Mouse (Mus musculus): ENCODE results near the gene Rbl1. TPM values are rescaled to one million over a fixed set of nuclear protein-coding genes. Genes with fewer than 3 reads are reported as not detected.
A peak's percentile ranks its signal among the peaks of the same experiment; 100 is the strongest.
"Not testable (repeated sequence)": the region's sequence is repeated elsewhere in the genome, so short reads cannot be mapped to it uniquely, and the experiment has no call there.

The Rbl1 gene
- total RNA-seq, 2 experiments from 2014 or later = 1.6 to 2.4 TPM

DNA sequence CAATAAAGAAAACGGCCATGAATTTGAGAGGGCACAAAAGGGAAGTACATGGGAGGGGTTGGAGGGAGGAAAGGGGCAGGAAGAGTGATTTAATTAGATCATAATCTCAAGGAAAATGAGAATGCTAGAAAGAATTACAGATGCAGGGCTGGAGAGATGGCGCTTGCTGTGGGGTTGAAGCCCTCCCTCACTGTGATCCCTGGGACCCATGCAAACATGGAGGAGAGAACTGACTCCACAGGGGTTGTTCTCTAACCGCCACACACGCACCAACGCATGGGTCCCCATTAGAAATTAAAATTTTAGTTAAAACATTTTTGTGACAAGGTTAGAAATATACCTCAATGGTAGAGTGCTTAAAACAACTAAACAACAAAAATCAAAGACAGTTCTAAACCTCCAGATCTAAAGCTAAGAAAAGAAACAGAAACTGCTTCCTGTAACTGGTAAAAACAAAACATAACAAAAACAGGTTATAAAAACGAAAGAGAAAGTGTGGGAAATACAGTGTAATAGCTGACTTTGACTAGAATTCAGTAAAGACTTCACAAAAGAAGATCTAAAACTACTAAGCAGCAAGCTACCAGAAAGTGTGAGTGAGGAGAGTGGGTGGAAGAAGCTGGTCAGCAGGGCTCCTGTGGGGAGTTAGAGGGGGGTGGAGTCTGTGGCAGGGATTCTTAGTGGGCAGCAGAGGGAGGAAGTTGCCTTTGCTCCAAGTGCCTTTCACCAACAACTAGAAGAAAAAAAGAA, 3.1 kb downstream of the Rbl1 start:
- intact Hi-C loops (cut with DNase I) = loop anchor here (5.0 kb wide), 2 partner anchors 64 to 76 kb away; partner anchors contain the start of genes Mroh8, Rpn2 and Samhd1
- TF ChIP-seq CTCF (IDR thresholded peaks at IDR 0.05) = no peak
- peak overlapping the region; percentile 57 for H3K27ac ChIP-seq
- no peak for DNase-seq (ENCODE audit: extremely low spot score in 1 of 2, low spot score in 2 of 2)
- H3K4me3 ChIP-seq = no peak overlapping the region

- H3K27ac ChIP-seq; DNase-seq (ENCODE audit: extremely low spot score in 1 of 2, low spot score in 2 of 2); intact Hi-C loops (cut with DNase I); H3K4me3 ChIP-seq: not testable (repeated sequence)
Observed at GRCm38 (mm10) chr2:157198405-157198804, 5.9 kb downstream of the Rbl1 start.

GRCm38 (mm10) chr2:157190651-157191050, 13.7 kb downstream of the Rbl1 start:
- intact Hi-C loops (cut with DNase I) = no loop called here
- DNase-seq (ENCODE audit: extremely low spot score in 1 of 2, low spot score in 2 of 2) = no peak
- no peak overlapping the region for H3K4me3 ChIP-seq
- no peak overlapping the region for H3K27ac ChIP-seq
- TF ChIP-seq CTCF (IDR thresholded peaks at IDR 0.05) = no peak

DNA sequence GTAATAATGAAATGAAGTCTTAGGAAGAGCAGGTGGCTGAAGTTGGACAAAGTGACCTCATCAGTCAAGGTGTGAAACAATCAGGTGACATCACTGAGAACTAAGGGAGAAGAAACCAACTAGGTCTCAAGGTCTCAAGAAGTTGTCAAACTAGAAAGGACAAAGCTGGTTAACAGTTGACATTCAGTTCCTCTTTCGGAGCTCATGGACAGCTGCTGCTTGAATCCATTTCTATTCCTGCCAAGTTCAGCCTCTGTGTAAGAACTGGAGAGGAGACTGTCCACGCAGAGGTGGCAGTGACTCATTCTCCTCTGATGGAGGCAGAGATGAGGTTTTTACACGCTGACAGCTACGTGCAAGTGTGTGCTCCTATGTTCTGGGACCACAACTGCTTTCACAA, 17.1 kb downstream of the Rbl1 start:
- DNase-seq (ENCODE audit: extremely low spot score in 1 of 2, low spot score in 2 of 2) = no peak
- no peak overlapping the region for H3K4me3 ChIP-seq
- no peak overlapping the region for H3K27ac ChIP-seq
- intact Hi-C loops (cut with DNase I) = no loop called here
- TF ChIP-seq CTCF (IDR thresholded peaks at IDR 0.05) = no peak

GRCm38 (mm10) chr2:157186504-157186903, 17.8 kb downstream of the Rbl1 start:
- intact Hi-C loops (cut with DNase I) = no loop called here
- Histone ChIP-seq H3K4me3 (no peak overlapping the region), H3K27ac (no peak overlapping the region)
- TF ChIP-seq CTCF (IDR thresholded peaks at IDR 0.05) = no peak
- DNase-seq (ENCODE audit: extremely low spot score in 1 of 2, low spot score in 2 of 2) = no peak

- H3K27ac ChIP-seq = no peak overlapping the region
- H3K4me3 ChIP-seq = no peak overlapping the region
- no peak for TF ChIP-seq CTCF (IDR thresholded peaks at IDR 0.05)
- intact Hi-C loops (cut with DNase I) = no loop called here
- no peak for DNase-seq (ENCODE audit: extremely low spot score in 1 of 2, low spot score in 2 of 2)
Observed at GRCm38 (mm10) chr2:157185022-157185660, 19.2 kb downstream of the Rbl1 start.

DNA sequence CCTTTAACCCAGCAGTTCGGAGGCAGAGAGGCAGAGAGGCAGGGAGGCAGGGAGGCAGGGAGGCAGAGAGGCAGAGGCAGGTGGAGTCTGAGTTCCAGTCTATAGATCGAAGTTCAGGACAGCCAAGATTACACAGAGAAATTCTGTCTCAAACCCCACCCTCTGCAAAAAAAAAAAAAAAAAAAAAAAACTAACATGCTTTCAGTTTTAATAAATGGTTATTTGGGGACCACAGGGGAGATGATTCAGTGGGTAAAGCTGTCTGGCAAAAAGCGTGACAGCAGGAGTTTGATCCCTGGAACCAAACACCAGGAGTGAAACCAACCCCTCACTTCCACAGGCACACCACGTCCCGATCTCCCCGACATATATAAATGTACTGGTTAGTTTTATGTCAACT, 26.2 kb downstream of the Rbl1 start:
- TF ChIP-seq CTCF (IDR thresholded peaks at IDR 0.05) = no peak
- no peak for DNase-seq (ENCODE audit: extremely low spot score in 1 of 2, low spot score in 2 of 2)
- Histone ChIP-seq H3K27ac (no peak overlapping the region), H3K4me3 (no peak overlapping the region)
- intact Hi-C loops (cut with DNase I) = no loop called here

GRCm38 (mm10) chr2:157176248-157176647, 28.1 kb downstream of the Rbl1 start:
- intact Hi-C loops (cut with DNase I) = no loop called here
- no peak overlapping the region for H3K27ac ChIP-seq
- no peak for TF ChIP-seq CTCF (IDR thresholded peaks at IDR 0.05)
- no peak for DNase-seq (ENCODE audit: extremely low spot score in 1 of 2, low spot score in 2 of 2)
- H3K4me3 ChIP-seq = no peak overlapping the region

DNA sequence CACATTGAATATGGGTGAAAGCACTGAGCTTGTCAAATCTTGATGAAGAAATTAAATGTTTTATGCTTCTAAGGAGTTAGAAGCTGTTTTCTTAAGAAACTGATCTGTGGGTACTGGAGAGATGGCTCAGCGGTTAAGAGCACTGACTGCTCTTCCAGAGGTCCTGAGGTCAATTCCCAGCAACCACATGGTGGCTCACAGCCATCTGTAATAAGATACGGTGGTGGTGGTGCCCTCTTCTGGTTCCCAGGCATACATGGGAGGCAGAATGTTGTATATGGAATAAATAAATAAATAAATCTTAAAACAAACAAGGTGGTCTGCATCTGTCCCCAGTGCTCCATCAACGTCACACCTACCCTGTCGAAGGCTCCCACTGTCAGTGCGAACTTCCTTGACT, 29.9 kb downstream of the Rbl1 start:
- Histone ChIP-seq H3K4me3 (no peak overlapping the region), H3K27ac (no peak overlapping the region)
- TF ChIP-seq CTCF (IDR thresholded peaks at IDR 0.05) = no peak
- DNase-seq (ENCODE audit: extremely low spot score in 1 of 2, low spot score in 2 of 2) = no peak
- intact Hi-C loops (cut with DNase I) = no loop called here

GRCm38 (mm10) chr2:157173555-157173954, 30.8 kb downstream of the Rbl1 start:
- no peak for TF ChIP-seq CTCF (IDR thresholded peaks at IDR 0.05)
- H3K27ac ChIP-seq = no peak overlapping the region

GRCm38 (mm10) chr2:157172984-157173383, 31.4 kb downstream of the Rbl1 start:
- no peak for TF ChIP-seq CTCF (IDR thresholded peaks at IDR 0.05)
- Histone ChIP-seq H3K27ac (no peak overlapping the region), H3K4me3 (no peak overlapping the region)
- intact Hi-C loops (cut with DNase I) = no loop called here
- DNase-seq (ENCODE audit: extremely low spot score in 1 of 2, low spot score in 2 of 2) = no peak

More at GRCm38 (mm10) chr2:157173555-157173954, 30.8 kb downstream of the Rbl1 start:
- intact Hi-C loops (cut with DNase I) = no loop called here
- H3K4me3 ChIP-seq = no peak overlapping the region
- DNase-seq (ENCODE audit: extremely low spot score in 1 of 2, low spot score in 2 of 2) = no peak

- no peak overlapping the region for H3K4me3 ChIP-seq
- TF ChIP-seq CTCF (IDR thresholded peaks at IDR 0.05) = no peak
- no peak overlapping the region for H3K27ac ChIP-seq
- intact Hi-C loops (cut with DNase I) = no loop called here
- DNase-seq (ENCODE audit: extremely low spot score in 1 of 2, low spot score in 2 of 2) = no peak
Observed at GRCm38 (mm10) chr2:157170626-157171025, 33.7 kb downstream of the Rbl1 start.

DNA sequence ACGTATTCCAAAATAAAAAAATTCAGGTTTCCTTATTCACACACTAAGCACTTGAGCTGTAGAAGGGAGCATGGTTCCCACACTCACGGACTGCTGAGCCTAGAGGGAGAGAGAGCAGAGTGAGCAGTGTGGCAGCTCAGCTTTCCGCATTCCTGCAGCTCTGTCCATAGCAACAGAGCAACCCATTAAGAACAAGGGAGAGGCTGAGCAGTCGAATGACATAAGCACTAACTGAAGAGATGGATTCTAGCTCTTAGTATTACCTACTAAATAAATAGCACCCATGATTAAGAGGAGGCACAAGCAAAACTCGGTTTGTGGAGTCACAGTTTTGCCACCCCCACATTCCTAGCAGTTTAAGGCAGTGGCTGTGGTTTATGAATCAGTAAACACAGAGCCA, 34.2 kb downstream of the Rbl1 start:
- DNase-seq (ENCODE audit: extremely low spot score in 1 of 2, low spot score in 2 of 2) = no peak
- intact Hi-C loops (cut with DNase I) = no loop called here
- H3K4me3 ChIP-seq = no peak overlapping the region
- no peak; the same call in 1 of the 2 replicates for TF ChIP-seq CTCF (IDR thresholded peaks at IDR 0.05)
- H3K27ac ChIP-seq = no peak overlapping the region

Data from left cerebral cortex, adult 2 months (tissue).